Mouse (Mus musculus): ENCODE results near the gene Ccnf.

- TF ChIP-seq CTCF (IDR thresholded peaks at IDR 0.05; ENCODE audit: insufficient read depth, low read depth, low read length) (no peak), POLR2A (IDR thresholded peaks at IDR 0.05; ENCODE audit: insufficient read depth, low read depth, low read length) (no peak)
Observed at GRCm38 (mm10) chr17:24223513-24223912, 27.8 kb downstream of the Ccnf start.
